Mouse (Mus musculus): ENCODE data around the gene Pdcd7.

- no peak for TF ChIP-seq CTCF (IDR thresholded peaks at IDR 0.05; ENCODE audit: control insufficient read depth, insufficient read depth, insufficient replicate concordance, low read depth, low read length)
- TF ChIP-seq POLR2A (IDR thresholded peaks at IDR 0.05; ENCODE audit: control insufficient read depth, low read depth, low read length): no peak
Observed at GRCm38 (mm10) chr9:65407327-65407726, 61.4 kb downstream of the Pdcd7 start.
